Mouse (Mus musculus) thymus, adult 2 months (tissue): ENCODE measurements at regions not wholly inside any gene's neighbourhood (a gene's known extent, or its start where the extent isn't known, plus 50 kb on each side); places are given as distances from the start of the nearest gene placed in this dataset.

Experiments used
- DNase-seq: peaks from one replicate; pipeline ENCODE4 v3.0.0; 2021
- H3K27ac ChIP-seq: fragments of 200-500 bp; 2 replicates; pipeline ENCODE4 v1.5.1; 2012; ENCODE audit warnings: low read length, control low read depth; ENCODE audit not compliant: control insufficient read depth, insufficient read depth
- H3K27me3 ChIP-seq: fragments of 200-500 bp; 2 replicates; pipeline ENCODE4 v1.6.1; 2012; ENCODE audit warnings: mild to moderate bottlenecking, low read length, moderate library complexity, mixed read lengths; ENCODE audit not compliant: control insufficient read depth, insufficient read depth
- H3K36me3 ChIP-seq: fragments of 200-500 bp; 2 replicates; pipeline ENCODE4 v1.6.1; 2012; ENCODE audit warnings: mild to moderate bottlenecking, low read length, moderate library complexity; ENCODE audit not compliant: control insufficient read depth, insufficient read depth
- H3K4me1 ChIP-seq: fragments of 200-500 bp; replicated peaks from 2 replicates; pipeline ENCODE4 v1.6.1; 2012; ENCODE audit warnings: low read length; ENCODE audit not compliant: control insufficient read depth, insufficient read depth
- H3K4me3 ChIP-seq: fragments of 200-500 bp; 2 replicates; pipeline ENCODE4 v1.5.1; 2012; ENCODE audit warnings: mild to moderate bottlenecking, low read length, control low read depth, moderate library complexity; ENCODE audit not compliant: control insufficient read depth, insufficient read depth
- CTCF ChIP-seq: fragments of 200-500 bp; IDR thresholded peaks from 2 replicates; pipeline ENCODE4 v1.5.1; 2012; ENCODE audit warnings: mild to moderate bottlenecking, control low read depth, low read length, moderate library complexity, borderline replicate concordance; ENCODE audit not compliant: control insufficient read depth, poor library complexity, insufficient read depth; ENCODE audit errors: extremely low read depth
- POLR2A ChIP-seq: fragments of 200-500 bp; IDR thresholded peaks from 2 replicates; pipeline ENCODE4 v1.6.1; 2012; ENCODE audit warnings: mild to moderate bottlenecking, low read length, control low read depth, moderate library complexity; ENCODE audit not compliant: control insufficient read depth, poor library complexity, insufficient read depth; ENCODE audit errors: extremely low read depth
- WGBS: fragments of 180-500 bp; shearing (Covaris S2); methylation state at CpG from one replicate; pipeline ENCODE4 v1.1.7; 2018; 5-methylcytosine and 5-hydroxymethylcytosine counted together

- 94% methylated on average over 4 of the region's 4 CpGs for WGBS
- no peak overlapping the region for H3K27ac ChIP-seq
- H3K27me3 ChIP-seq = no peaks in the 10 kb centered on the region
- H3K36me3 ChIP-seq = no peaks in the 10 kb centered on the region
- no peaks in the 10 kb centered on the region for H3K4me1 ChIP-seq
- DNase-seq = no peak
- TF ChIP-seq CTCF = no peak
- TF ChIP-seq POLR2A = no peak
- H3K4me3 ChIP-seq = no peak overlapping the region
Observed at GRCm38 (mm10) chr4:142514751-142515150, 275.6 kb upstream of the Kazn start.

GRCm38 (mm10) chr4:142509386-142509785 lies 270.2 kb upstream of the Kazn start:
- Histone ChIP-seq H3K4me3 (no peak overlapping the region), H3K27ac (no peak overlapping the region), H3K36me3 (no peaks in the 10 kb centered on the region), H3K27me3 (no peaks in the 10 kb centered on the region), H3K4me1 (no peaks in the 10 kb centered on the region)
- no peak for DNase-seq
- no peak for TF ChIP-seq POLR2A
- TF ChIP-seq CTCF = no peak
- WGBS = 91% methylated on average over 2 of the region's 2 CpGs

- no peak overlapping the region for H3K4me3 ChIP-seq
- no peaks in the 10 kb centered on the region for H3K27me3 ChIP-seq
- no peak overlapping the region for H3K27ac ChIP-seq
- no peak for TF ChIP-seq CTCF
- no peak for TF ChIP-seq POLR2A
- no peaks in the 10 kb centered on the region for H3K4me1 ChIP-seq
- no peak for DNase-seq
- WGBS = 29% methylated on average over 13 of the region's 13 CpGs
- no peaks in the 10 kb centered on the region for H3K36me3 ChIP-seq
Observed at GRCm38 (mm10) chr4:142506383-142507211, 267.4 kb upstream of the Kazn start.

GRCm38 (mm10) chr4:142503761-142504160 lies 264.6 kb upstream of the Kazn start:
- Histone ChIP-seq H3K27me3 (no peaks in the 10 kb centered on the region), H3K27ac (no peak overlapping the region), H3K4me1 (no peaks in the 10 kb centered on the region), H3K36me3 (no peaks in the 10 kb centered on the region), H3K4me3 (no peak overlapping the region)
- TF ChIP-seq POLR2A = no peak
- TF ChIP-seq CTCF = no peak
- no peak for DNase-seq
- WGBS = 89% methylated on average over 15 of the region's 15 CpGs

GRCm38 (mm10) chr4:142501177-142501576 lies 262.0 kb upstream of the Kazn start:
- WGBS = 80% methylated on average over 8 of the region's 8 CpGs

GRCm38 (mm10) chr4:142500541-142500940 lies 261.3 kb upstream of the Kazn start:
- 86% methylated on average over 7 of the region's 7 CpGs for WGBS
- Histone ChIP-seq H3K4me3 (no peak overlapping the region), H3K27me3 (no peaks in the 10 kb centered on the region), H3K4me1 (no peaks in the 10 kb centered on the region), H3K36me3 (no peaks in the 10 kb centered on the region), H3K27ac (no peak overlapping the region)
- no peak for DNase-seq
- TF ChIP-seq POLR2A (no peak), CTCF (no peak)

More at GRCm38 (mm10) chr4:142501177-142501576, 262.0 kb upstream of the Kazn start:
- Histone ChIP-seq H3K27ac (no peak overlapping the region), H3K36me3 (no peaks in the 10 kb centered on the region), H3K4me3 (no peak overlapping the region), H3K4me1 (no peaks in the 10 kb centered on the region), H3K27me3 (no peaks in the 10 kb centered on the region)
- DNase-seq = no peak
- TF ChIP-seq POLR2A = no peak
- TF ChIP-seq CTCF = no peak

GRCm38 (mm10) chr4:142496605-142497004 lies 257.4 kb upstream of the Kazn start:
- WGBS = 54% methylated on average over 12 of the region's 12 CpGs
- H3K27ac ChIP-seq = no peak overlapping the region
- DNase-seq = no peak
- H3K4me3 ChIP-seq = no peak overlapping the region
- TF ChIP-seq CTCF (no peak), POLR2A (no peak)
- no peaks in the 10 kb centered on the region for H3K36me3 ChIP-seq
- no peaks in the 10 kb centered on the region for H3K4me1 ChIP-seq
- H3K27me3 ChIP-seq = no peaks in the 10 kb centered on the region
